Mouse (Mus musculus): ENCODE measurements at regions not wholly inside any gene's neighbourhood (a gene's known extent, or its start where the extent isn't known, plus 50 kb on each side); places are given as distances from the start of the nearest gene placed in this dataset.

GRCm38 (mm10) chr1:96410837-96411612 is 460.9 kb downstream of the Slco4c1 start:
- TF ChIP-seq POLR2A (IDR thresholded peaks at IDR 0.05; ENCODE audit: control insufficient read depth in 1 of 2, insufficient read depth in 1 of 2, low read depth in 1 of 2, low read length in 2 of 2, poor library complexity in 1 of 2) (no peak), CTCF (IDR thresholded peaks at IDR 0.05 in 2 of 3, conservative IDR thresholded peaks at IDR 0.05 in 1 of 3; ENCODE audit: control insufficient read depth in 1 of 3, insufficient read depth in 1 of 3, low read depth in 2 of 3, low read length in 3 of 3, poor library complexity in 1 of 3, severe bottlenecking in 1 of 3) (no peak), EP300 (IDR thresholded peaks at IDR 0.05; ENCODE audit: low read depth in 1 of 2, low read length in 2 of 2) (peak in 1 of 2 experiments; percentile 18; a peak in 1 of 4 replicates)

Data from MEL (cell line).